Mouse (Mus musculus) ES-E14 (cell line): ENCODE measurements around the gene Cryge. TPM values are rescaled to one million over a fixed set of nuclear protein-coding genes. Genes with fewer than 3 reads are reported as not detected.

Source experiments
- DNase-seq: peaks from one replicate; pipeline ENCODE4 v3.0.0-alpha.2; 2013; ENCODE audit warnings: low read depth, low spot score
- H3K27ac ChIP-seq: 2 replicates; pipeline ENCODE4 v1.5.1; 2012; ENCODE audit warnings: low read depth, mild to moderate bottlenecking, low read length, moderate library complexity, mixed read lengths; ENCODE audit not compliant: poor library complexity, insufficient read depth, severe bottlenecking
- H3K36me3 ChIP-seq: 2 replicates; pipeline ENCODE4 v1.6.1; 2012; ENCODE audit warnings: mild to moderate bottlenecking, low read length, moderate library complexity, mixed read lengths; ENCODE audit not compliant: control insufficient read depth, poor library complexity, insufficient read depth, severe bottlenecking
- H3K4me1 ChIP-seq, 2 experiments: fragments of 150-350 bp in 1 of 2; sonication (generic) in 1 of 2; 2 replicates each; pipeline ENCODE4 v1.6.1; 2012; ENCODE audit warnings: low read length in 2 of 2, mild to moderate bottlenecking in 1 of 2, mixed read lengths in 1 of 2; ENCODE audit not compliant: control insufficient read depth in 2 of 2, insufficient read depth in 2 of 2, poor library complexity in 1 of 2
- H3K4me3 ChIP-seq, 2 experiments: fragments of 150-350 bp in 1 of 2; sonication (generic) in 1 of 2; 2 replicates each; pipeline ENCODE4 v1.5.1; 2012; ENCODE audit warnings: low read length in 2 of 2, low read depth in 1 of 2, mild to moderate bottlenecking in 1 of 2, mixed read lengths in 1 of 2; ENCODE audit not compliant: insufficient read depth in 1 of 2, poor library complexity in 1 of 2, severe bottlenecking in 1 of 2
- H3K9ac ChIP-seq: 2 replicates; pipeline ENCODE4 v1.6.1; 2012; ENCODE audit warnings: low read depth, mild to moderate bottlenecking, low read length, mixed read lengths; ENCODE audit not compliant: poor library complexity, insufficient read depth, severe bottlenecking
- H3K9me3 ChIP-seq: fragments of 150-350 bp; sonication (generic); 2 replicates; pipeline ENCODE4 v1.6.1; 2012; ENCODE audit warnings: low read depth, mild to moderate bottlenecking, low read length; ENCODE audit not compliant: control insufficient read depth, insufficient read depth
- CHD2 ChIP-seq: IDR thresholded peaks from 2 replicates; pipeline ENCODE4 v1.6.1; 2014; ENCODE audit warnings: mild to moderate bottlenecking, low read depth, low read length, inconsistent platforms
- HCFC1 ChIP-seq: IDR thresholded peaks from 2 replicates; pipeline ENCODE4 v1.6.1; 2012; ENCODE audit warnings: low read length, inconsistent platforms, borderline replicate concordance; ENCODE audit not compliant: insufficient read depth
- MAFK ChIP-seq: IDR thresholded peaks from 2 replicates; pipeline ENCODE4 v1.6.1; 2014; ENCODE audit warnings: mild to moderate bottlenecking, low read depth, low read length, inconsistent platforms; ENCODE audit not compliant: insufficient read depth
- ZC3H11A ChIP-seq: IDR thresholded peaks from 2 replicates; pipeline ENCODE4 v1.6.1; 2012; ENCODE audit warnings: low read depth, mild to moderate bottlenecking, inconsistent platforms, low read length, borderline replicate concordance
- ZNF384 ChIP-seq: IDR thresholded peaks from 2 replicates; pipeline ENCODE4 v1.6.1; 2012; ENCODE audit warnings: low read depth, low read length, inconsistent platforms
- in situ Hi-C, 2 experiments: fragments of 600-800 bp; cut with MboI; formaldehyde crosslinking; loops; one replicate each; pipeline ENCODE4 v1.15.1; 2025; ENCODE audit warnings: low sequenced_read_pairs in 2 of 2, inconsistent platforms in 1 of 2; ENCODE audit not compliant: unreplicated experiment in 2 of 2
- total RNA-seq: library from RNA; depleted of rRNA; stranded (reverse); fragments of 300-350 nt; gene quantifications from 2 replicates; pipeline ENCODE4 v1.2.3, GENCODE M21; 2012

Gene Cryge
- total RNA-seq, 1 experiment: 4.3 TPM

- Histone ChIP-seq H3K4me3 (peak within 1 kb of the TSS in 1 of 2 experiments; percentile 46; a peak in 2 of 4 replicates), H3K36me3 (no peaks in the 10 kb centered on the region), H3K27ac (no peak within 1 kb of the TSS), H3K4me1 (no peaks in the 10 kb centered on the region), H3K9me3 (no peaks in the 10 kb centered on the region), H3K9ac (no peak within 1 kb of the TSS)
- in situ Hi-C loops: no loop called here
- no peak for DNase-seq
- no peak for TF ChIP-seq ZC3H11A
- TF ChIP-seq ZNF384: no peak
- TF ChIP-seq CHD2: no peak
- no peak for TF ChIP-seq HCFC1
- TF ChIP-seq MAFK: no peak
These were observed 31.2 kb upstream of the Cryge start, which contains the start of gene Crygb for GRCm38 (mm10) chr1:65082188-65082587. Crygb (minus strand) TSS chr1:65082288.

GRCm38 (mm10) chr1:65075607-65076006 is 24.7 kb upstream of the Cryge start:
- H3K9me3 ChIP-seq: no peaks in the 10 kb centered on the region
- in situ Hi-C loops: no loop called here

GRCm38 (mm10) chr1:65073589-65073988 is 22.6 kb upstream of the Cryge start, which contains the start of gene Crygc:
Crygc (minus strand) TSS chr1:65073689.
- in situ Hi-C loops: no loop called here
- TF ChIP-seq ZNF384 (no peak), MAFK (no peak), HCFC1 (no peak), ZC3H11A (no peak), CHD2 (no peak)

More at GRCm38 (mm10) chr1:65075607-65076006, 24.7 kb upstream of the Cryge start:
- Histone ChIP-seq H3K36me3 (no peaks in the 10 kb centered on the region), H3K27ac (no peak overlapping the region), H3K4me1 (no peaks in the 10 kb centered on the region; a peak in 1 of 4 replicates), H3K9ac (no peak overlapping the region), H3K4me3 (no peak overlapping the region)
- TF ChIP-seq MAFK: no peak
- no peak for TF ChIP-seq ZNF384
- TF ChIP-seq CHD2: no peak
- no peak for TF ChIP-seq HCFC1
- TF ChIP-seq ZC3H11A: no peak
- no peak for DNase-seq

GRCm38 (mm10) chr1:65067842-65068241 is 16.9 kb upstream of the Cryge start:
- H3K4me3 ChIP-seq: no peak overlapping the region
- TF ChIP-seq MAFK: no peak
- no peak for TF ChIP-seq ZC3H11A
- no peak for TF ChIP-seq HCFC1
- no peak for TF ChIP-seq ZNF384
- TF ChIP-seq CHD2: no peak
- no peaks in the 10 kb centered on the region for H3K9me3 ChIP-seq
- no peaks in the 10 kb centered on the region for H3K36me3 ChIP-seq
- H3K27ac ChIP-seq: no peak overlapping the region
- DNase-seq: no peak
- in situ Hi-C loops: no loop called here
- H3K4me1 ChIP-seq: no peaks in the 10 kb centered on the region
- no peak overlapping the region for H3K9ac ChIP-seq

More at GRCm38 (mm10) chr1:65073589-65073988, 22.6 kb upstream of the Cryge start, which contains the start of gene Crygc:
- Histone ChIP-seq H3K9me3 (no peaks in the 10 kb centered on the region), H3K36me3 (no peaks in the 10 kb centered on the region), H3K4me1 (no peaks in the 10 kb centered on the region; a peak in 1 of 4 replicates), H3K4me3 (peak within 1 kb of the TSS; percentile 51 to 53; a peak in 2 of 4 replicates), H3K27ac (no peak within 1 kb of the TSS), H3K9ac (no peak within 1 kb of the TSS; the same call in 1 of the 2 replicates)
- DNase-seq: no peak

- H3K27ac ChIP-seq: no peak overlapping the region
- in situ Hi-C loops: no loop called here
- no peak for DNase-seq
- H3K4me3 ChIP-seq: no peak overlapping the region
- no peaks in the 10 kb centered on the region for H3K9me3 ChIP-seq
- TF ChIP-seq ZC3H11A (no peak), HCFC1 (no peak), CHD2 (no peak), MAFK (no peak), ZNF384 (no peak)
- no peaks in the 10 kb centered on the region for H3K4me1 ChIP-seq
- H3K36me3 ChIP-seq: no peaks in the 10 kb centered on the region
- H3K9ac ChIP-seq: no peak overlapping the region
These were observed 13.3 kb upstream of the Cryge start for GRCm38 (mm10) chr1:65064201-65064600.
